Mouse (Mus musculus): ENCODE data around the gene Slc30a7.

The Slc30a7 gene

DNA sequence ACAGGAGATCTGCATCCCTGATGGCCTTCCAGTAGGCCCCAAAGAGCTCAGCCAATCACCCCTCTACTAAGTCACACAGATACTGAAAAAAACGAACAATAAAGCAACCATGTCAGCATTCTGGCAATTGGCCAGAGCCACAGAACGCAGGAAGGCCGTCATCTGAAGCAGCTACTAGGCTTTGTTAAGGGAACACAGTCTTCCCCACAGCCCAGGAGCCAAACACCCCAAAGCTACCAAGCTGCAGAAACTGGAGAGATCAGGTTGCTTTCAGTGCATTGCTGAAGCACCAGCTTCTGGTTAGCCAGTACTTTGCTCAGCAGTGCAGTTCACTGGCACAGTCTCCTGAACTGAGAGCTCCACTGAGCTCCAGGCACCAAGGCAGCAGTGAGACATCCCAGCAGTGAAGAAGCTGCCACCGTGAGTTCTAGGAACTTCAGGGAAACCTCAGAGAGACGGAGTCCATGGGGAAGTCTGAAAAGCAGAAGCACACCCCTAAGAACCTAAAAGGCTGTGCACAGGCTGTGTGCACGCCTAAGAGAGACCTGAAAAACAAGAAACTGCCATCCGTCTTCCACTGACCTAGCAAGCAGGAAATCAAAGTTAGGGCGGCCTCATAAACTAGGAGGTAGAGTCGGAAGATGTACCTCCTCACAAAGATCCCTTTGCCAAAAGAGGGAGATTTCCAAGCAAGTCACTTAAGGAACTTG, 21.9 kb downstream of the Slc30a7 start:
- no peak for DNase-seq

- DNase-seq: no peak
These were observed 22.6 kb downstream of the Slc30a7 start for GRCm38 (mm10) chr3:115984653-115985052.

DNA sequence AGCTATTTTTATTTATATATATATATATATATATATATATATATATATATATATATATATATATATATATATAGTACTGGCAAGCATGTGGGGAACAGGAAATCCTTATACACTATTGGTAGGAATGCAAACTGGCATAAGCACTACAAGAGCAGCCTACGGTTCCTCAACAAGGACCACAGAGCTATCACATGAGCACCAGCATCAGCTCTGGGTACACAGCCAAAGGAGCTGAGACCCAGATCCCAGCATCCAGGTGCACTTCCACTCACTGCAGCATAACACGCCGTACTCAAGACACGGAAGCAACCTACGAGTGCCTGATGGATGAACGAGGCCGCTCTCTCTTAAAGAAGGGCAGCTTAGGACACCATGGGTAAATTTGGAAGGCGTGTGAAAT, 24.0 kb downstream of the Slc30a7 start:
- DNase-seq: no peak

- DNase-seq: no peak
These were observed 28.2 kb downstream of the Slc30a7 start for GRCm38 (mm10) chr3:115979000-115979399.

DNA sequence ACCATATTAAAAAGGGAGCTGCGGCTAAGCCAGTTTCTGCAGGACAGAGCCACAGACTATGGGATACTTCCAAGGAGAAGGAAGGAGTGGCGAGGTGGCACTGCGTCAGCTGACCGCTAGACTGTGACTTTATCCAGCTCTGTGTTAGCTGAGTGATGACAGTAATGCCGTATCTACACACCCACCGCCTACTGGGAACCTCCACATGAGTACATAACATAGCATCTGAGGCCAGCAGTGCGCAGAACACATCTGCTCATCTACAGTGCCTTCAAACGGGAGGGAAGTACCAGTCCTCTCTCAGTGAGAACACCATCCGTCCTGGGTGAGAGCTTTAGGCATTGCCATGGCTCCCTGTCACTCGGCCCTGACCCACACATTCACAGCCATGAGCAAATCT, 32.2 kb downstream of the Slc30a7 start:
- DNase-seq: no peak

GRCm38 (mm10) chr3:115974228-115974627, 33.0 kb downstream of the Slc30a7 start:
- DNase-seq: peak; percentile 15 to 32

- DNase-seq: no peak
These were observed 35.1 kb downstream of the Slc30a7 start for GRCm38 (mm10) chr3:115971891-115972646.

- no peak for DNase-seq
These were observed 36.0 kb downstream of the Slc30a7 start for GRCm38 (mm10) chr3:115971045-115971785.

GRCm38 (mm10) chr3:115968745-115969530, 38.3 kb downstream of the Slc30a7 start:
- no peak for DNase-seq

DNA sequence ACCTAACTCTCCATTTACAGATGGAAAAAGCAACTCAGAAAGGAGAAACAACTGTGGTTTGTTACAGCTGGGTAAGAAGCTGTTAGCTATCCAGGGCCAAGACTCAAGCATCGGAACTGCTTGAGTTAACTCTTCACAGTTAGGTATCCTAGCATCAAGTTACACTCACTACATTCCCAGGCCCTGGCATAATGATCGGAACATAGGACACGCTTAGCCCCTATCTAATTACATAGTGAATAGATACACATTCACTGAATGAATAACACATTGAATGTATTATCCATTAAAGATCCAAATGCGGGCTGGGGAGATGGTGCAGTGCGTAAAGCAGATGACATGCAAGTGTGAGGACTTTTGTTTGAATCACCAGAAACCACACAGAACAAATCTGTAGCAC, 43.1 kb downstream of the Slc30a7 start:
- DNase-seq: no peak

- no peak for DNase-seq
These were observed 43.6 kb downstream of the Slc30a7 start for GRCm38 (mm10) chr3:115963597-115963996.

DNA sequence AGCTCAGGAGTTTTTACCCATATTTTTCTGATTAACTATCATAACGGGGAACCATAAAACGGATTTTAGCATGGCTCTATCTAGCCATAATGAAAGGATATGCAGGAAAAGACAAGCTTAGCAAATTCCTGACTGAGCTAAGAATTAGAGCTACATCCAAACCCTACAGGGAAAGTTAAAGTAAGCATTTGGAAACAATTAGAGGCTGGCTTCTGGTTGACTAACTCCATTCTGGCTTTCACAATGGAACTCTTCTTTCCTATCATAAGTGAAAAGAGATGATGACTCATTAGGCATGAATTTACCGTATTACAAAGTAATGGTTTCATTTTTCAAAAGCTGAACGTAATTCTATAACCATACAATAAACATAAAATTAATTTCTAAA, 45.2 kb downstream of the Slc30a7 start:
- no peak for DNase-seq

- DNase-seq: no peak
These were observed 45.7 kb downstream of the Slc30a7 start for GRCm38 (mm10) chr3:115961311-115962027.

DNA sequence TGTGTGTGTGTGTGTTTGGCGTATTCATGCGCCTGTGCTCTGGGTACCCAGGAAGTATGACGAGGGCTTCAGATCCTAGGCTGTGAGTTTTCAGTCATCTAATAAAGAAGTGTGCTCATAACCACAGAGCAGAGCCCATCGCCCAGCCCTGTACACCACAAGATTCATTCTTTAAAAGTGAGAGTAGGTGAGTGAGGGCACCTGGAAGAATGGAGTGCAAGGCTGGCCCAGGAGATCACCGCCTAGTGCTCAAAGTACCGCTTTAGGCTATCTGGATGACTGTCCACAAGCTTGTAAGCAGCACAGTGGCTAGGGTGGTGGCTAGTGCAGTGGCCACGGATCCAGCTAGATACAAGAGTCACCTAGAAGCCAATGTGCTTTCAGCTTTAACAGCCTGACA, 50.0 kb downstream of the Slc30a7 start:
- no peak for DNase-seq

- no peak for DNase-seq
These were observed 54.1 kb downstream of the Slc30a7 start for GRCm38 (mm10) chr3:115953088-115953487.

DNA sequence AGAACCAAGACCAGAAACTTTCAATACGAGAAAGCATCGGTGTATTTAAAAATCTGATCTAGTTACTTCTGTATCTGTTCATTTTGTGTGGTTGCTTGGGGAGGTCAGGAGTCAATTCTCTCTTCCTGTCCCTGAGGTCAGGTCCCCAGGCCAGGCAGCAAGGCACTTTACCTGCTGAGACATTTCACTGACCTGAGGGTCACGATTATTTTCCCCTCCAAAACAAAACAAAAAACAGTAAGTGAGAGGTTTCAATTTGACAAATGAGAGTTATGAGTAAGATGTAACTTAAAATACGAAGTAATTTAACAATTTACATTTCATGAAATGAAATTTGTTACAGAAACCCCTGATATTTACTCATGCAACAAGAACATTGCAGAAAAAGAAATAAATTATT, 54.9 kb downstream of the Slc30a7 start:
- DNase-seq: no peak

GRCm38 (mm10) chr3:115951221-115951620, 56.0 kb downstream of the Slc30a7 start:
- no peak for DNase-seq

- DNase-seq: no peak
These were observed 57.0 kb downstream of the Slc30a7 start for GRCm38 (mm10) chr3:115949921-115950877.

DNA sequence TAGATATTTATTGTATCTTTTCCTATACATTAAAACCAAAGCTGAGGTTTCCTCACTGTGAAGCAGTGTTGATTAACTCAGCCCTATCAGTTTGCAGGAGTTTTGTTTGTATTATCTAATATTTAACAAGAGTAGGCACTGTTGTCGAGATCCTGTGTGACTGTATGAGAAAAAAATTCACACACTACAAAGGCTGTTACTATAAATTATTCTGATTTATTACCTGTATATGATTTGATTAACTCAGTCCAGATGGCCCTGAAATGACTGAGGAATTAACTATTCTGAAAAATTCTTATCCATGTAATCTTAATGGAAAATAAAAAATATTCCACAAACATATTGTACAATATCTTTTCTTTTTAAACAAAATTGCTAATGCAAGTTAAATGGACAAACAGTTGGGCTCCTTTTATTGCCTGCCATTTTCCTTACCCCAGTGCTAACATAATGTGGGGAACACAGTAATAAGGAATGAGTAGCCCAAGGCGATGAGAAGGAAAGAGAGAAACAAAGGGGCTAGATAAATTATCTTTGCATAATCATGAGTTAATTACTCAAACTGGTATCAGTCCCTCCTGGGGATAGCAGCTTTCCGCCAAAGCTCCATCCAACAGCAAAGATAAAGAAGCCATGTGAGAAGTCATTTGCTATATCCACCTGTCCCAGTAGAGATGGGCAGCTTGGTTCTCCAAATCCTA, 57.8 kb downstream of the Slc30a7 start:
- no peak for DNase-seq

DNA sequence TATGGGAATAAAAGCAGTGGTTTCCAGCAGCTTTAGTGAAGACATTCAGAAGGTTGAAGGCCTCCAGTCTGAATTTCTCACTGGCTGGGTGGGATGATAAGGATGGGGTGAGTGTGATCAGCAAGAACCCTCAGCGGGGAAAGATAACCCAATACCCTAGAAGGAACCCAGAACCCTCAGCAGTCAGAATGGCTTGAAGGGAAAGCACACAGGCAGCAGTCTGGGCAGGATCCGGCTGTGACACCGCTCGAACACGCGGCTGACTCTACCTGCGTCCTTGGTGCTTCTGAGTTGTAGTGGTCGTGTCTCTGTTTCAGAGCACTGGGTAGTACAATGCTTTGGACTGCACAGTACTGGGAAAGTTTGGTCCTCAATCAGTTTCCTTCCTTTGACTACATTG, 60.9 kb downstream of the Slc30a7 start:
- no peak for DNase-seq
